Mouse (Mus musculus): ENCODE data around the gene 1700028K03Rik. TPM values are rescaled to one million over a fixed set of nuclear protein-coding genes. Genes with fewer than 3 reads are reported as not detected.

1700028K03Rik gene
- total RNA-seq, 2 experiments from 2014 or later: not detected

DNA sequence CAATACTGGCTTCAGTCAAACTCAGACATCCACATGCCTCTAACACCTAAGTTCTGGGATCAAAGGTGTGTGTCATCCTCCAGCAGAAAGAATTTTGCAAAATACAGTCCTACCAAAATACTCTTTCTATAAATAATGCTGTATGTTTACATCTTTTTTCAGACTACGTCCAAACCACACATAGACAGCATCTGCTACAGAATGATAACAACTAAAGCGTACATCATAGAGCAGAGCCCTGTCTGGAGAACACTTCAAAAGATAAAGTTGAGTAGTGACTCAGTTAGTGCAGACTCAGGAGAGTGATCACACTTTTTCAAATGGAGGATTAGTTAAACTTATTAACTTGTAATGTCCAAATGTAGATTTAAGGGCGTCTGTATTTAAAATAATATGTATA is 13.4 kb downstream of the 1700028K03Rik start:
- DNase-seq: no peak

DNA sequence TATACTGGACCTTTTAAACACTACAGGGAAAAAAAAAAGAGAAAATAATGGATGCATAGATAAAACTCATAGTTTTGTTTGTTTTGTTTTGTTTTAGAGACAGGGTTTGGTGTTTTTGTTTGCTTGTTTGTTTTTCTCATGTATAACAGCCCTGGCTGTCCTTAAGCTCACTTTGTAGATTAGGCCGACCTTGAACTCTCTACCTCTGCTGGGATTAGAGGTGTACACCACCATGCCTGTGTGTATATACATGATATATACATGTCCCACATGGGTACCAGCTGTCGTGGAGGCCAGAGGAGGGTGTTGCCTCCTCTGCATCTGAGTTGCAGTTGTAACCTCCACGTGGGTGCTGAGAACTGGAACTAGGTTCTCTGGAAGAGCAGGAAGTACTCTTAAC is 13.9 kb downstream of the 1700028K03Rik start:
- DNase-seq: no peak

DNA sequence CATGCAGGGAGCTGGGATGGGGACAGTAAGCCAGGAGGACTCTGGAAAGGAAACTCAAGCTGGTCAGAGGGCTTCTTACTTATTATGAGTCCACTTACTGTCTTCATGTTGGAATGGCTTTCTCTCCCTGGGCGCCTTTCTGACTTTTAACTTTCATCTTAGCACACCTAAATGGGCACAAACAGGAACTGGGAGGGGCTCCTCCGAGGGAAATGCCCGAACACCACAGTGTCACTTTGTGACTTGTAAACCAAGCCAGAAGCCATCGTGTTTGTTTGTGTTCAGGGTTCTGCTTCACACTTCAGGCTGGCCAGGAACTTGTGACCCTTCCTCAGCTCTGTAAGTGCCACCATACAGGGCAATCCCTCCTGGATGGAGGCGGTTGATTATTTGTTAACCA is 19.8 kb downstream of the 1700028K03Rik start:
- no peak for DNase-seq

DNA sequence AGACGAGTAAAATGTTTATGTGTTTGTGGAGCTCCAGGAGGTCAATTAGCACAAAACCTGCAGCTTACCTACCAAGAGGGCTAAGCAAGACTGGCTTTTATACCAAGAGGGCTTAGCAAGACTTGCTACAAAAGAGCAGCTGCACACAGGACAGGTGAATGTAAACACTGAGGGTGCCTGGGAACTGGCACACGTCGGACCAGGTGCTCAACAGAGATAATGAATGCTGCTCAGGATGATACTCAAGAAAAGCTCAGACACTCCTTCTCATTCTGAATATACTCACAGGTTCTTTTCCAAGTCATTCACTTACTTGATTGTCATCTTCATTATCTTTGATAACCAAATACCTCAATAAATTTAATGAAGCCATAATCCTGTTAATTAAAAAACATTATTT is 22.5 kb downstream of the 1700028K03Rik start:
- no peak for DNase-seq

DNA sequence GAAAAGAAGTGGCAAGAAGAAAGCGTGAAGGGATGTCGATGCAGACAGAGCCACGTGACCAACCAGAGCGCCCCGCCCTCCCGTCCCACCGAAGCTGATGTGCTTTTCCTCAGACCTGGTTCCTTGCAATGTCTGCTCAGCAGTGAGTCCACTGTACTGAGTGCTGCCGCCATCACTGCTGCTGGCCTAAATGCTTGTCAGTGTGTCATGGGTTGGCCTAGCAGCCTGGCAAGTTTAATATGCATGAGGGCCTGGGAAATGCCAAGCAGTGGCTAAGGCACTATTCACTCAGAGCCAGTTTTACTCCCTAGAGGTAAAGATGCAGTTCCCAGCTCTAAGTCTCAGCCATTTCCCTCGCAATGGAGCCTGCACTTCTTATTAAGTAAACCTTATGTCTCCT is 34.6 kb downstream of the 1700028K03Rik start:
- DNase-seq: no peak

DNA sequence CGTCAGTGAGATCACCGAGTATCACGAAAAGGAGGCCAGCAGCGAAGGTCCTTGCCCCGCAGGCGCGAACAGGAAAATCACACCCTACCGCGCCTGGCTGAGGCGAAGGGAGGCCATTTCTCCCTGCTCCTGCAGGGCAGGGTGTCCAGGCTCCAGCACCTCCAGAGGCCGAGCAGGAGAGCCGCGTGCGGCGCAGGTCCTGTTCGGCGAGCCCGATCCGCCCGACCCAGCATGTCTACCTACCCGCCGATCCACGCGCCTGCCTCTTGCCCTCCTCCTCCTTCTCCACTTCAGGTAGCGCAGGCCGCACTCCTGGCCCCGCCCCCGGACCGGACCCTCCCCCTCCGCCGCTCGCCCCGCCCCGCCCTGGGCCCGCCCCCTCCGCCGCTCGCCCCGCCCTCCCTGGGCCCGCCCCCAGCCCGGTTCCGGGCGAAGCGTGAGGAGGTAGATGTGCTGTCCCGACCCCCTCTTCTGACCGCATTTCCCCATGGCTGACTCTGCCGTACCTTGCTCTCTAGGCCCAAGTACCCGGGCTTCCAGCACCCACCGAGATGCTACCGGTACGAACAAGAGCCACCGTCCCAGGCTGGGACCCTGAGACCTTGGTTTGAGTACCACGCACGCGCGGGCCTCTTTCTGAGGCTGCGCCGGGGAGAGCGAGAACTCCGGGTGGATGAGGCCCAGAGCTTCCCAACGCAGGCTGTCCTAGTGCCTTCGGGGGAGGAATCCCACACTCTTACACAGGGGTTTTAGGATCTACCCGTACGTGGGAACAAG is 63.0 kb downstream of the 1700028K03Rik start, which contains the start of the genes Rpap2 and Glmn:
Rpap2 (plus strand) TSS at position 73 of the 777 bp plus-strand sequence.
Glmn (minus strand) TSS at position 588 of the 777 bp plus-strand sequence.
- DNase-seq: peak; percentile 84

DNA sequence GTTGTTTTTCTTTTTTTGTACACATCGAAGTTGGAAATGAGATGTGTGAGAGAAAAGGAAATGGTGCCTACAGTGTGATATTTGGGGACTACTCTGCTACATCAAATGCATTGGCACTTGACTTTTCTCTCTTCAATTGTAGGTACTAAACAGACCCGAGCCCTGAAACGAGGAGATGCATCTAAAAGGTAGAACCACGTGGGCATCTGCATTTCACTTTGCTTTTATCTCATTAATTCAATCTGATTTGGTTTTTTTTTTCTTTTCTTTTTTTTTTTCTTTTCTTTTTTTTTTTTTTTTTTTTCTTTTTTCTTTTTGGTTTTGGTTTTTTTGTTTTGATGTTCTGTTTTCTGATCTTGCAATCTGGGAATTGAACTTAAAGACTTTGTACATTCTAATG is 63.9 kb downstream of the 1700028K03Rik start:
- no peak for DNase-seq

Other genes starting within 250 kb of the 1700028K03Rik start
- gene Tgfbr3, start 245.1 kb upstream of the 1700028K03Rik start, total RNA-seq (2021): 10 to 100 TPM; 28.5 to 28.9 TPM
- 1 to 10 TPM; 1.6 to 1.7 TPM for gene Brdt, start 203.6 kb upstream of the 1700028K03Rik start, total RNA-seq (2021)
- under 1 TPM; 0.36 to 0.62 TPM for gene Ephx4, start 132.0 kb upstream of the 1700028K03Rik start, total RNA-seq (2021)
- not detected for gene Lpcat2b, start 103.2 kb upstream of the 1700028K03Rik start, total RNA-seq (2021)
- gene Btbd8, start 96.7 kb upstream of the 1700028K03Rik start, total RNA-seq (2021): 1 to 10 TPM; 6.3 to 6.8 TPM
- under 1 TPM in 1 of 2 experiments, not detected in 1; 0.10 TPM for gene Gm42669, start 27.1 kb upstream of the 1700028K03Rik start, total RNA-seq (2021)
- gene Rpap2, start 62.7 kb downstream of the 1700028K03Rik start, total RNA-seq (2021): 10 to 100 TPM in 1 of 2 experiments, 1 to 10 TPM in 1; 7.8 to 11.2 TPM
- gene Glmn, start 63.2 kb downstream of the 1700028K03Rik start, total RNA-seq (2021): 10 to 100 TPM; 11.4 to 13.2 TPM
- gene Gfi1, start 191.3 kb downstream of the 1700028K03Rik start, total RNA-seq (2021): under 1 TPM in 1 of 2 experiments, not detected in 1; 0.14 TPM